Mouse (Mus musculus) lung, embryonic 16.5 days (tissue): ENCODE measurements around the gene Mcrip1. TPM values are rescaled to one million over a fixed set of nuclear protein-coding genes. Genes with fewer than 3 reads are reported as not detected.

Experiments
- ATAC-seq: fragments of 200-750 bp; cut with Nextera tagmentation; 2 replicates; pipeline ENCODE4 v1.8.0; 2017; ENCODE audit warnings: low read depth, mild to moderate bottlenecking, moderate library complexity
- H3K27ac ChIP-seq: fragments of 300-500 bp; sonication (generic); 2 replicates; pipeline ENCODE4 v1.5.1; 2014; ENCODE audit warnings: mild to moderate bottlenecking, control low read depth, low read length
- H3K27me3 ChIP-seq: fragments of 300-500 bp; sonication (generic); 2 replicates; pipeline ENCODE4 v1.6.1; 2014; ENCODE audit warnings: low read depth, low read length, mixed read lengths; ENCODE audit not compliant: control insufficient read depth, insufficient read depth
- H3K36me3 ChIP-seq: fragments of 300-500 bp; sonication (generic); 2 replicates; pipeline ENCODE4 v1.6.1; 2014; ENCODE audit warnings: low read length; ENCODE audit not compliant: control insufficient read depth, insufficient read depth
- H3K4me1 ChIP-seq: fragments of 300-500 bp; sonication (generic); replicated peaks from 2 replicates; pipeline ENCODE4 v1.6.1; 2014; ENCODE audit warnings: low read length, mixed read lengths; ENCODE audit not compliant: control insufficient read depth, insufficient read depth
- H3K4me2 ChIP-seq: fragments of 300-500 bp; sonication (generic); 2 replicates; pipeline ENCODE4 v1.6.1; 2014; ENCODE audit warnings: low read depth, low read length, control low read depth
- H3K4me3 ChIP-seq: fragments of 300-500 bp; sonication (generic); 2 replicates; pipeline ENCODE4 v1.5.1; 2014; ENCODE audit warnings: mild to moderate bottlenecking, low read length, control low read depth
- H3K9ac ChIP-seq: fragments of 300-500 bp; sonication (generic); 2 replicates; pipeline ENCODE4 v1.6.1; 2014; ENCODE audit warnings: low read length, control low read depth
- H3K9me3 ChIP-seq: fragments of 300-500 bp; sonication (generic); 2 replicates; pipeline ENCODE4 v1.6.1; 2016; ENCODE audit warnings: low read length; ENCODE audit not compliant: control insufficient read depth
- whole genome bisulfite sequencing: fragments of 180-500 bp; shearing (Covaris S2); extraction: QIAGEN DNeasy Blood & Tissue Kit; methylation state at CpG from one replicate; pipeline ENCODE4 v1.1.7; 2014; 5-methylcytosine and 5-hydroxymethylcytosine counted together
- polyA plus RNA-seq: library from polyadenylated mRNA; unstranded; fragments of >200 nt; fragmentation: Nextera tagmentation; extraction: Ambion mirVana; gene quantifications from 2 replicates; pipeline ENCODE4 v1.2.1, GENCODE M21; 2015

Gene Mcrip1
- polyA plus RNA-seq, 1 experiment from 2014 or later, result 184 TPM

DNA sequence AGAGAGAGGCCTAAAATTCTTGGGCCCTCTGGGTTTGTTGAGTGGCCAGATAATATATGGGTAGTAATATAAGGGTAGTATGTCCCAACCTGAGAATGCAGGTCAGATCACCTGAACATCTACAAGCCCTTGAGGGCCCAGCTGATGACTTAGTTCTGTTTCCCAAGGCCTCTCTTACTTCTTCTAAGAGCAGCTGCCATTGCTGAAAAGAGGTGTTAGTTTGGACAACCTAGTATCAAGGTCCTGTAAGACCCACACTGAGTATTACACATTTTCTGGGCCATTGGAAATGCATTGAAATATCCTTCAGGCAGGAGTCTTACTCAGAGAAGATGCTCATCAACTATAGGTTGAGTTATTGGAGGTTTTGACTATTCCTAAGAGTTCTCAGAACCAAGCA lies 26.4 kb upstream of the Mcrip1 start:
- peaks cover 28% of the 10 kb centered on the region for H3K36me3 ChIP-seq
- H3K9ac ChIP-seq, result no peak overlapping the region
- peaks cover 28% of the 10 kb centered on the region for H3K4me1 ChIP-seq
- H3K9me3 ChIP-seq, result no peaks in the 10 kb centered on the region
- ATAC-seq, result no peak
- no peak overlapping the region for H3K4me2 ChIP-seq
- no peak overlapping the region for H3K4me3 ChIP-seq
- H3K27me3 ChIP-seq, result no peaks in the 10 kb centered on the region
- no peak overlapping the region for H3K27ac ChIP-seq

DNA sequence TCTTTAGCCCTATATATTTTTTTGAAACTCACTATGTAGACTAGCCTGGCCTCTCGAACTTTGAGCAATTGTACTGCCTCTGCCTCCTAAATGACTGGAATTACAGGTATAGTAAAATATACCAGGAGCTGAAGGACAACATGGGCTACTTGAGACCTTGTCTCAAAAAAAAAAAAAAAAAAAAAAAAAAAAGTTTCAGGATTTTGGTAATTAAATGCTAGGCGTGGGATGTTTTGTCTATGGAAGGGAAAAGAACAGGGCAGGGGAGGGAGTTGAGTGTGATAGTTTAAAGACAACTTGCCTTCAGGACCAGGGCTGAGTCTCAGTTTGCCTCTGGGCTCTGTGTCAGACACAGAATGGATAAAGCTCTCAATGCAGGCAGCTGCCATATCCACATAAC lies 25.5 kb upstream of the Mcrip1 start:
- Histone ChIP-seq H3K27me3 (no peaks in the 10 kb centered on the region), H3K36me3 (peaks cover 37% of the 10 kb centered on the region), H3K9ac (no peak overlapping the region), H3K9me3 (no peaks in the 10 kb centered on the region), H3K4me2 (no peak overlapping the region), H3K4me3 (no peak overlapping the region), H3K27ac (no peak overlapping the region), H3K4me1 (peaks cover 27% of the 10 kb centered on the region)
- 81% methylated on average over 2 of the region's 2 CpGs for WGBS
- no peak for ATAC-seq

DNA sequence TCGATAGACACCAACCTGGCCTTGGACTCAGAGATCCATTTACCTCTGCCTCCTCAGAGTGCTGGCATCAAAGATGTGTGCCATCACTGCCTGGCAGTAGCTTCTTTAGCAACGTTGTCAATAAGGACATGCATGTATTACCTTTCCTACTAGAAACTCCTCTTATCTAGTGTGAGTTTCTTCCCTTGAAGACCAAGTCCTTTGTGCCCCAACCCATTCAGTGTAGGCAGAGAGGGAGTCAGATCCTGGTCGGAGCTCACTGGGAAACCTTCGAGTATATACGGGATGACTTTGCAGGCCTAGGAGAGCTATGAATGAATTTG lies 24.7 kb upstream of the Mcrip1 start:
- 26% methylated on average over 5 of the region's 5 CpGs for WGBS

DNA sequence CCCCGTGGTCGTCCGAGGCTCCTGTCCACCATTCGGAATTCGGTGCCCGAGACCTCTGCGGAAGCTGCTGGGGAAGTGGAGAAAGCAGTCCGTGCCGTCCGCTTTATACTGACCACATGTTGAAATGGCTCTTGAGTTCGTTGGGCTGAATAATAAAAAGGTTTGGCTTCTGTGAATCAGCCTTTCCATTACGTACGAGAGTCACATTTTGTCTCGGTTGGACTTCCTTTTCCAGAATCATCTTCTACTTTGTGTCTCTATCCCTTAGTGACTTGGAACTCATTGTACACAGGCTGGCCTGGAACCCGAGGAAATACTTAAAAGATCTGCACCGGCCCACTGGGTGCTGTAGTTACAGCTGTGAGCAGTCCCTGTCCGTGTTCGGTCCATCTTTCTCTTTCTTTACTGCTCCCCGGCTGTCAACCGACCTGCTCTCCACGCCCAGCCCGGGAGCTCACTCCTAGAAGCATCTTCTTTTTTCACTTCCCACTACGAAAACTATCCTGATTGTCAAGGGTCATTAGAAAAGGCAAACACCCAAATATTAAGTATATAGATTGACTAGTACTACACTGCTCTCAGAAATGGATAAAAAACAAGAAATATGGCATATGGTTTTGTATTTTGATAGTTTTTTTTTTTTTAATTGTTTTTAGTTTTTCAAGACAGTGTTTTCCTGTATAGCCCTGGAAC lies 24.2 kb upstream of the Mcrip1 start:
- H3K27me3 ChIP-seq, result no peaks in the 10 kb centered on the region
- H3K4me3 ChIP-seq, result peak overlapping the region; percentile 82
- peaks cover 18% of the 10 kb centered on the region for H3K4me1 ChIP-seq
- H3K9ac ChIP-seq, result peak overlapping the region; percentile 82
- peak; percentile 2; the same call in 1 of the 2 replicates for ATAC-seq
- under 1% methylated on average over 23 of the region's 23 CpGs for WGBS
- peak overlapping the region; percentile 96 for H3K27ac ChIP-seq
- H3K9me3 ChIP-seq, result no peaks in the 10 kb centered on the region
- H3K4me2 ChIP-seq, result peak overlapping the region; percentile 77
- H3K36me3 ChIP-seq, result peaks cover 32% of the 10 kb centered on the region

More for the DNA sequence above, 24.7 kb upstream of the Mcrip1 start:
- 0 out of 2 replicates have a peak overlapping the region, but pooled peaks have one; percentile 38 for H3K27ac ChIP-seq
- no peaks in the 10 kb centered on the region for H3K9me3 ChIP-seq
- peaks cover 19% of the 10 kb centered on the region for H3K4me1 ChIP-seq
- no peak for ATAC-seq
- H3K36me3 ChIP-seq, result peaks cover 36% of the 10 kb centered on the region
- no peaks in the 10 kb centered on the region for H3K27me3 ChIP-seq
- H3K9ac ChIP-seq, result peak overlapping the region; percentile 82
- H3K4me3 ChIP-seq, result peak overlapping the region; percentile 82
- peak overlapping the region; percentile 77 for H3K4me2 ChIP-seq

DNA sequence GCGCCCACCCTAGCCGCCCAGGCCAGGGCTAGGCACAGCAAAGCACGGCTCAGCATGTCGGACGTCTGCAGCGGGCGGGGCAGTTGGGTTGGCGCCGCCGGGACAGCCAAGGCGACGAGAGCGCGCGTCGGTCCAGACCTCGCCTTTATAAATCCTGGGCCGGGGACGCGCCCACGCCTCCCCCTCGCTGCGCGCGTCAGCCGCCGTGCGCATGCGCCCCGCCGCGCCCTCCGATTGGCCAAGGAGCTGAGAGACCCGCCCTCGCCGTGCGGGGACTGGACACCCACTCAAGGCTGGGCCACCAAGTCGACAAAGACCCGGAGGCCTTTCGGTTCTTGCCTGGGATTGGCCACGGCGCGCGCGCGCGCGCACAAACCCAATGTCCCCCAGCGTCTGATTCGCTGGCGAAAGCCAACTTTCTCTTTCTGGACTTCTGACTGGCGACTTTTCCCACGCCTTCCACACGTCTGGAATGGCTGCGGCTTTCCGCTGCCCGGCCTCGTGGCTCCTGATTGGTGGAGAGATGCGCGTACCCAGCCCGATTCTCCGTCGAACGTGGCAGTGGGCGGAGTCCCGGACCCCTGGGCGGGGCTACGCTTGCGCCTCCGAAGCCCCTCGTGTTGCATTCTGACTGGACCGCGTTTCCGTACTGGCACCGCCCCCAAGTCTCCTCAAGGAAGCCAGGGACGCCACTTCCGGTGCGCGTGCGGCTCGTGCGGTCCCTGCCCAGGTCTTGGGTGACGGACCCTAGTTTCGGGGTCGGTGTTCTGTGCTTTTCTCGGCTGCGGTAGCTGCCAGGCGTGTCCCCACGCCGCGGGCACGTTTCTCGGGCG lies 23.4 kb upstream of the Mcrip1 start, which contains the start of gene P4hb:
P4hb (minus strand) TSS at position 502 of the 833 bp plus-strand sequence.
- H3K9me3 ChIP-seq, result no peaks in the 10 kb centered on the region
- H3K4me1 ChIP-seq, result peaks cover 18% of the 10 kb centered on the region
- no peaks in the 10 kb centered on the region for H3K27me3 ChIP-seq
- peak; percentile 97 for ATAC-seq
- peak within 1 kb of the TSS; percentile 96 for H3K27ac ChIP-seq
- H3K36me3 ChIP-seq, result peaks cover 32% of the 10 kb centered on the region
- WGBS, result under 1% methylated on average over 93 of the region's 94 CpGs
- H3K4me2 ChIP-seq, result peak within 1 kb of the TSS; percentile 91
- H3K4me3 ChIP-seq, result peak within 1 kb of the TSS; percentile 82
- H3K9ac ChIP-seq, result peak within 1 kb of the TSS; percentile 98

DNA sequence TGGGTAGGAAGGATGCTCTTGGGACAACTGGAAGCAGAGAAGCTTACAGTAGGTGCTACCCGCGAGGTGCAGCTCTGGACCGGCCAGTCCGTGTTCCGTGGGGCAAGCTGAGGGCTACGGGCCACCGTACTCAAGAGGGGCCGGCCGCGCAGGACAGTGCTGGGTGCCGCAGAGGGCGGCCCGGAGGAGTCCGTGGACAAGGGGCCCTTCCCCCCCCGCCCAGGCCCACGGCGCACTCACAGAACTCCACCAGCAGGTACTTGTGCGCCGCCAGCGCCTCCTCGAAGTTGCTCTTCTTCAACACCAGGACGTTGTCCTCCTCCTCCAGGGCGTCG lies 22.9 kb upstream of the Mcrip1 start:
- Histone ChIP-seq H3K4me2 (peak overlapping the region; percentile 91), H3K36me3 (peaks cover 36% of the 10 kb centered on the region)

DNA sequence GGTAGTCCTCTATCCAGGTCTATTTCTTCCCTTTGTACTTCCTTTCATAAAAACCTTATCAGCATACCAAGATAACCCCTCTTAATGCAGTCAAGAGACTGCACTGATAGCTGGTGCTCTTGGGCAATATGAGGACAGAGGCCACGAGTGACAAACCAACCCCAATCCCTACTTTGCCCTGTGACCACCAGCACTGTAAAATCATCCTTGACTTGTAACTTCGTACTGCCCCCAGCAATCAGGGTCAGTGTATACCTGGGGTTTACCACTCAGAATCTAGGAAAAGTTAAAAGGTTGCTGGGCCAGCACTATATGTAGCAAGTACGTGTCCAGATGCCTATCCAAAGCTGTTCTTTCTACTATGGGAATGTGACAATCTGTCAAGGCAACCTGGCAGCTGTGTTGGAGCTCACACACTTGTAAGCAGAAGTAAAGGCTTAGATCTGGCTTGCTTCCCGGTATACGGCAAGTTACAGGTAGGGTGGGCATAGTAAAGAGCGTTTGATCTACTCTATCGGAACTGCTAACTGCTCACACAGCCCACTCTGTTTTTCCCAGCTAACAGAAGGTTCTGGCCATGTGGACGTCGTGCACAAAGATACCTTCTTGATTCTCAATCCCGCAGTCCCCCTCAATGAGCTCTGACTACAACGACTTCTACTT lies 22.4 kb upstream of the Mcrip1 start:
- peaks cover 37% of the 10 kb centered on the region for H3K36me3 ChIP-seq
- peak overlapping the region; percentile 82 for H3K4me3 ChIP-seq
- 5% methylated on average over 11 of the region's 11 CpGs for WGBS
- no peaks in the 10 kb centered on the region for H3K9me3 ChIP-seq
- no peaks in the 10 kb centered on the region for H3K27me3 ChIP-seq
- peak overlapping the region; percentile 83 for H3K27ac ChIP-seq
- H3K4me1 ChIP-seq, result peaks cover 18% of the 10 kb centered on the region
- peak overlapping the region; percentile 98 for H3K9ac ChIP-seq
- peak overlapping the region; percentile 91 for H3K4me2 ChIP-seq
- ATAC-seq, result no peak

More for the DNA sequence above, 22.9 kb upstream of the Mcrip1 start:
- Histone ChIP-seq H3K4me1 (peaks cover 18% of the 10 kb centered on the region), H3K4me3 (peak overlapping the region; percentile 82), H3K27me3 (no peaks in the 10 kb centered on the region), H3K9ac (peak overlapping the region; percentile 98), H3K27ac (peak overlapping the region; percentile 83), H3K9me3 (no peaks in the 10 kb centered on the region)
- peak; percentile 32 for ATAC-seq
- under 1% methylated on average over 23 of the region's 24 CpGs for WGBS

DNA sequence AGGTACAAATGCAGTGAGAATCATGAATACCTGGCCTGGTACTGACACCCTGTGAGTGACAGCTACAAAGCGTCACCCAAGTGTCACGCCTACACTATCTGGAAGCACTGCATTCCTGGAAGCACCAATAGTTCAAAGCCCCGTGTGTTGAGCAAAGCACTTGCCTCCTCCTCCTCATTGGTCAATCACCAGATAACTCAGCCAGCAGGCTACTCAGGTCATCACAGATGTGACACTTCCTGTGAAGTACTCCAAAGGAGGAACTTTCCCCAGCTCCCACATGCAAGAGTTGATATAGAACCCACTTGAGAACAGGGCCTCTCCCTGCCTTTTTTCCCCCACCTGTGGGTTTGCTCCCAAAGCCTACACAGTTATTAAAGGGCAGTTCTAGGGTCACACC lies 21.6 kb upstream of the Mcrip1 start:
- Histone ChIP-seq H3K36me3 (peaks cover 41% of the 10 kb centered on the region), H3K4me2 (peak overlapping the region; percentile 91), H3K27ac (no peak overlapping the region), H3K4me3 (peak overlapping the region; percentile 82), H3K4me1 (peaks cover 18% of the 10 kb centered on the region), H3K27me3 (no peaks in the 10 kb centered on the region), H3K9ac (peak overlapping the region; percentile 98), H3K9me3 (no peaks in the 10 kb centered on the region)
- 59% methylated on average over 3 of the region's 3 CpGs for WGBS
- ATAC-seq, result no peak

DNA sequence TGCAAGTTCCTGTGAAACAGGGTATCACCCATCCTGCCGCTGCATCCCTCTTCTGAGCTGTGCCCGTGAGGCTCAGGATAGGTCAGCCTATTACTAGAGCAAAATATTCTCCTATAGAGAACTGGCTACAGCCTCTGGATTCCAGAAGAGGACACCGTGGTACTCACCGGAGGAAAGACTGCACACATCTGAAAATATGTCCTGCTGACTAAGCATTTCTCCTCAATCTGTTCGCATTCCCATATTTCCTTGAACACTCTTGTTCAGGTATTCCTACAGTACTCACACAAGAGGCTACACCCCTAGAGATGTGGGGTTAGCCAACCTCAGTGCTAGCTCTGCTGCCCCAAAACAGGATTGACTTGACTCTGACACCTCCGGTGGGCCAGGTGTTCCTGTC lies 18.8 kb upstream of the Mcrip1 start:
- no peak overlapping the region for H3K9ac ChIP-seq
- H3K36me3 ChIP-seq, result peaks cover 65% of the 10 kb centered on the region
- 85% methylated on average over 6 of the region's 6 CpGs for WGBS

More for the DNA sequence above, 18.8 kb upstream of the Mcrip1 start:
- Histone ChIP-seq H3K4me2 (no peak overlapping the region), H3K4me1 (peaks cover 12% of the 10 kb centered on the region), H3K27ac (no peak overlapping the region), H3K27me3 (no peaks in the 10 kb centered on the region), H3K4me3 (no peak overlapping the region), H3K9me3 (no peaks in the 10 kb centered on the region)
- no peak for ATAC-seq
